Mouse (Mus musculus) CH12.LX (cell line): Measurements from ENCODE around the gene Tmem265.

Source experiments
- MXI1 ChIP-seq: IDR thresholded peaks from 2 replicates; pipeline ENCODE4 v1.6.1; 2011; ENCODE audit warnings: mild to moderate bottlenecking, low read depth, low read length, improper control_type of control experiment
- ZMIZ1 ChIP-seq: IDR thresholded peaks from 2 replicates; pipeline ENCODE4 v1.6.1; 2012; ENCODE audit warnings: low read depth, mild to moderate bottlenecking, inconsistent platforms, low read length, improper control_type of control experiment

GRCm38 (mm10) chr7:127600612-127601011, 39.4 kb downstream of the Tmem265 start:
- TF ChIP-seq MXI1 (no peak), ZMIZ1 (no peak)
